ENCODE assay signal across 8 mouse cellular contexts in the genomic region with DNA sequence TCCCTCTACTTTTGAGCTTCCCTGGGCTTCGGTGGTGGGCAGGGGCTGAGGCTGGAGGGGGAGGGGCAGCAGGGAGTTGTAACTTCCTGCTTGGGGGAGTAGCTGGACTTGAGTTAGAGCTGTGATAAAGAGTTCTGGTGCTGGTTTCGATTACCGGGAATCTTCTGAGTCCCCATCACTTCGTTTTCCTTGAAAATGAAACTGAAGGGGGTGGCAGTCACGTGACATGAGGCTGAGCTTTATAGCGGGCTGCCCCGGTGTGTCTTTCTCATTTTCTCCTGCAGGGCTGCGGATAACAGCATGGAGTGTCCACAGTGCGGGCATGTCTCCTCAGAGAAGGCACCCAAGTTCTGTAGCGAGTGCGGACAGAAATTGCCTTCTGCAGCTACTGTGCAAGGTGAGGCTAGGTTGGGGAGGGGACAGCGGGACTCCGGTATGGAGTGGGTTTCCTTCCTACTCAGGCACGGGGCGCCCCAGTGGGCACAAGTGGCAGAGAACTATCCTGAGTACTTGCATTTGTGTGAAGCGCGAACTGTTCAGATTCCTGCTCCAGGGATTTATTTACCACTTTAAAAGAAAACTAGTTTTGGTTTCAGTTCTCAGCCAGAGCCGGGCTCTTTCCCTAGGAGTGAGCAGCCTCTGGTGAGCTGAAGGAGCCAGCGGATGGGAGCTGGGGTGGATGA. TPM values are rescaled to one million over a fixed set of nuclear protein-coding genes. Genes with fewer than 3 reads are reported as not detected.
DNase-seq lines count a peak whose midpoint lies in the region; ATAC-seq and TF ChIP-seq lines count a peak whose summit lies in the region.

A gene (plus strand): TSS at position 301 of the 683 bp plus-strand sequence.

- H3K27me3 ChIP-seq in hindbrain, postnatal 0 days (ENCODE audit: insufficient read depth, low read length) = peaks cover 30% of the 10 kb centered on the region

- WGBS in hindbrain, postnatal 0 days = under 1% methylated on average over 19 of the region's 19 CpGs

- peak within 1 kb of the TSS; percentile 45; the same call in 1 of the 2 replicates for H3K27ac ChIP-seq in hindbrain, postnatal 0 days

- peak within 1 kb of the TSS; percentile 40; the same call in 1 of the 2 replicates for H3K9ac ChIP-seq in hindbrain, postnatal 0 days (replicated peaks; ENCODE audit: low read length)

- H3K36me3 ChIP-seq in hindbrain, postnatal 0 days (ENCODE audit: insufficient read depth, low read length) = no peaks in the 10 kb centered on the region

- intact Hi-C loops in left cerebral cortex, postnatal 36 days (cut with DNase I) = no loop called here

- peaks cover 8% of the 10 kb centered on the region; the same call in 1 of the 2 replicates for H3K4me1 ChIP-seq in hindbrain, postnatal 0 days (ENCODE audit: insufficient read depth, low read length)

- H3K9me3 ChIP-seq in hindbrain, postnatal 0 days (ENCODE audit: low read length) = no peaks in the 10 kb centered on the region

- H3K4me3 ChIP-seq in hindbrain, postnatal 0 days (ENCODE audit: low read length) = peak within 1 kb of the TSS; percentile 41

- ATAC-seq in common myeloid progenitor, adult 5-6 weeks (replicated peaks; ENCODE audit: low read depth, poor library complexity, severe bottlenecking) = peak; percentile 41
- ATAC-seq in hindbrain, postnatal 0 days = peak; percentile 46; the same call in 1 of the 2 replicates
- peak; percentile 48 for ATAC-seq in megakaryocyte-erythroid progenitor cell, adult 5-6 weeks (replicated peaks; ENCODE audit: low FRiP score, low TSS enrichment, poor library complexity, severe bottlenecking)

- peak; percentile 46; the same call in 1 of the 2 replicates for TF ChIP-seq CTCF in hindbrain, postnatal 0 days (IDR thresholded peaks at IDR 0.05; ENCODE audit: low read depth)

- peak; percentile 74 for DNase-seq in T-cell, adult 2 months (ENCODE audit: low spot score)
- peak; percentile 56 for DNase-seq in gastrocnemius, postnatal 10 days
- peak; percentile 48 for DNase-seq in hindbrain, postnatal 0 days (ENCODE audit: low spot score)
- peak; percentile 18 to 28 for DNase-seq in left cerebral cortex, postnatal 36 days (ENCODE audit: low spot score in 2 of 2)
- DNase-seq in right cerebral cortex, postnatal 14 days = peak; percentile 24
- peak; percentile 64 for DNase-seq in yolk sac, embryonic 10.5 days (ENCODE audit: low spot score)

- peak within 1 kb of the TSS; percentile 69 for H3K4me2 ChIP-seq in hindbrain, postnatal 0 days (ENCODE audit: low read depth, low read length)

RNA-seq across cellular contexts. Expression of the gene that starts here (rescaled TPM):
- 74.5 and 78.2 TPM in 2 replicates for total RNA-seq in common myeloid progenitor, adult 5-6 weeks (2017)
- total RNA-seq in gastrocnemius, postnatal 10 days (2021) = 10 to 100 TPM in 1 of 2 experiments, 1 to 10 TPM in 1; 6.9 to 10.1 TPM
- 8.7 and 9.0 TPM in 2 replicates for total RNA-seq in hindbrain, postnatal 0 days (2014; rRNA removed)
- 0.94 and 1.5 TPM in 2 replicates for polyA plus RNA-seq in hindbrain, postnatal 0 days (2015; fragmentation: Nextera tagmentation; extraction: Ambion mirVana)
- 1 to 10 TPM; 2.8 to 3.0 TPM for total RNA-seq in left cerebral cortex, postnatal 36 days (2021)
- total RNA-seq in megakaryocyte-erythroid progenitor cell, adult 5-6 weeks (2014; fragmentation: Nextera tagmentation) = 87.9 and 107 TPM in 2 replicates
- 69.3 and 77.1 TPM in 2 replicates for total RNA-seq in megakaryocyte-erythroid progenitor cell, adult 5-6 weeks (2017)

Comparison
In these comparisons a context has a peak if more than half of its experiments do, and no peak if none do; other contexts are left out.
1. Peak in every context shown above with its lines: DNase-seq, ATAC-seq, H3K4me3 ChIP-seq and H3K27ac ChIP-seq.
2. DNase-seq: peak in every context shown above with its lines; median percentile 74 in T-cell, adult 2 months; 64 in yolk sac, embryonic 10.5 days; 56 in gastrocnemius, postnatal 10 days; 48 in hindbrain, postnatal 0 days; 24 in right cerebral cortex, postnatal 14 days; 23 in left cerebral cortex, postnatal 36 days.